ENCODE assay signal across 8 mouse cellular contexts in the genomic region with DNA sequence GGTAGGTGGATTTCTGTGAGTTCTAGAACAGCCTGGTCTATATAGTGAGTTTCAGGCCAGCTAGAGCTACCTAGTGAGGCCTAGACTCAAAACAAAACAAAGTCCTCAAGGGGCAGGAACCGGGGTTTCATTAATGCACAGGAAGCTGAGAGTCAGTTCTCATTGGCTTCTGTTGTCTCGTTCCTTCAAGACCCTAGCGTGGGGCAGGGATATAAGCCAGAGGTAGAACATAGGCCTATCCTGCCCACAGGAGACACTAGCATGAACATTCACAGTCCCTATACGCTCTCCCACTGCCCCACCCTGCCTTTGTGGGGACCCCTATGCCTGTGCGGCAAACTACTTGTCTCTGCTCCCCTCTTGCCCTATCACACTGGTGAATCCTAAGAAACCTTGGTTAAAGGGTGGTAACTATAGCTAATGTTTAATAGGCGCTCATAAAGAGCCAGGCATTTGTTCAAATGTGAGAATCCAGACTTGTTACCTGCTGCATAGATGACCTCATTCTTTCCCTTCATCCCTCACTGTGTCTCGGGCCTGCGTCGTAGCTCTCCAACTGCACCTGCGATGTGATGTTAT. TPM values are rescaled to one million over a fixed set of nuclear protein-coding genes. Genes with fewer than 3 reads are reported as not detected.
DNase-seq lines count a peak whose midpoint lies in the region; ATAC-seq and TF ChIP-seq lines count a peak whose summit lies in the region.

No protein-coding gene starts in this region.

- H3K4me1 ChIP-seq in hindbrain, postnatal 0 days (ENCODE audit: insufficient read depth, low read length), result peaks cover 56% of the 10 kb centered on the region
- H3K4me1 ChIP-seq in midbrain, embryonic 16.5 days (ENCODE audit: control insufficient read depth, insufficient read depth, low read length), result peaks cover 72% of the 10 kb centered on the region

- H3K36me3 ChIP-seq in hindbrain, postnatal 0 days (ENCODE audit: insufficient read depth, low read length), result peaks cover 19% of the 10 kb centered on the region
- H3K36me3 ChIP-seq in midbrain, embryonic 16.5 days (ENCODE audit: control insufficient read depth, insufficient read depth, low read length), result peaks cover 27% of the 10 kb centered on the region

- DNase-seq in cerebellum, postnatal 25 days, result peak; percentile 18 to 20
- DNase-seq in layer of hippocampus, adult 2 months (ENCODE audit: low spot score in 2 of 2), result no peak
- no peak for DNase-seq in layer of hippocampus, postnatal 25 days (ENCODE audit: extremely low spot score in 1 of 2, low spot score in 1 of 2)
- no peak for DNase-seq in hindbrain, postnatal 0 days (ENCODE audit: low spot score)
- DNase-seq in left cerebral cortex, postnatal 10 days (ENCODE audit: extremely low spot score in 1 of 2, low spot score in 2 of 2), result no peak
- no peak for DNase-seq in right cerebral cortex, postnatal 36 days (ENCODE audit: low spot score in 2 of 2)

- no peak for ATAC-seq in cerebellum, adult (ENCODE audit: insufficient number of reproducible peaks, low FRiP score, low TSS enrichment)
- no peak for ATAC-seq in hindbrain, postnatal 0 days
- ATAC-seq in midbrain, embryonic 16.5 days, result no peak

- H3K9me3 ChIP-seq in hindbrain, postnatal 0 days (ENCODE audit: low read length), result no peaks in the 10 kb centered on the region
- H3K9me3 ChIP-seq in midbrain, embryonic 16.5 days (replicated peaks; ENCODE audit: control insufficient read depth, low read length, poor library complexity, severe bottlenecking), result no peaks in the 10 kb centered on the region

- 0 out of 2 replicates have a peak, but pooled peaks have one; percentile 9 for TF ChIP-seq CTCF in layer of hippocampus, adult 2 months (conservative IDR thresholded peaks at IDR 0.05)
- TF ChIP-seq CTCF in hindbrain, postnatal 0 days (IDR thresholded peaks at IDR 0.05; ENCODE audit: low read depth), result no peak

- no peaks in the 10 kb centered on the region for H3K27me3 ChIP-seq in hindbrain, postnatal 0 days (ENCODE audit: insufficient read depth, low read length)
- H3K27me3 ChIP-seq in midbrain, embryonic 16.5 days (ENCODE audit: control insufficient read depth, insufficient read depth, low read depth, low read length), result no peaks in the 10 kb centered on the region

- intact Hi-C loops in left cerebral cortex, postnatal 10 days (cut with DNase I), result no loop called here

- H3K9ac ChIP-seq in hindbrain, postnatal 0 days (replicated peaks; ENCODE audit: low read length), result no peak overlapping the region; the same call in 1 of the 2 replicates
- H3K9ac ChIP-seq in midbrain, embryonic 16.5 days (ENCODE audit: low read depth, low read length), result 0 out of 2 replicates have a peak overlapping the region, but pooled peaks have one; percentile 11

- H3K27ac ChIP-seq in layer of hippocampus, adult 2 months, result peak overlapping the region; percentile 97
- H3K27ac ChIP-seq in hindbrain, postnatal 0 days, result peak overlapping the region; percentile 95; the same call in 1 of the 2 replicates
- H3K27ac ChIP-seq in midbrain, embryonic 16.5 days (ENCODE audit: low read length), result peak overlapping the region; percentile 97; the same call in 1 of the 2 replicates

- no peak overlapping the region for H3K4me2 ChIP-seq in hindbrain, postnatal 0 days (ENCODE audit: low read depth, low read length)
- H3K4me2 ChIP-seq in midbrain, embryonic 16.5 days (ENCODE audit: low read length), result no peak overlapping the region

- H3K4me3 ChIP-seq in layer of hippocampus, adult 2 months, result no peak overlapping the region
- no peak overlapping the region for H3K4me3 ChIP-seq in hindbrain, postnatal 0 days (ENCODE audit: low read length)
- H3K4me3 ChIP-seq in midbrain, embryonic 16.5 days (ENCODE audit: low read depth, low read length), result no peak overlapping the region

- 72% methylated on average over 10 of the region's 10 CpGs for WGBS in hindbrain, postnatal 0 days
- 88% methylated on average over 10 of the region's 10 CpGs for WGBS in midbrain, embryonic 16.5 days

RNA-seq across cellular contexts. Expression of a gene that starts 12.2 kb away (rescaled TPM):
- 1,000 to 10,000 TPM in 1 of 2 experiments, 100 to 1,000 TPM in 1; 996 to 1,082 TPM for total RNA-seq in layer of hippocampus, adult 2 months (2021)
- total RNA-seq in layer of hippocampus, postnatal 25 days (2021), result 1,000 to 10,000 TPM; 1,027 to 1,094 TPM
- total RNA-seq in hindbrain, postnatal 0 days (2014; rRNA removed), result 725 and 812 TPM in 2 replicates
- polyA plus RNA-seq in hindbrain, postnatal 0 days (2015; fragmentation: Nextera tagmentation; extraction: Ambion mirVana), result 160 TPM in 2 replicates
- polyA plus RNA-seq in midbrain, embryonic 16.5 days (2015; fragmentation: Nextera tagmentation; extraction: Ambion mirVana), result 139 and 149 TPM in 2 replicates
- total RNA-seq in left cerebral cortex, postnatal 10 days (2021), result 1,000 to 10,000 TPM; 1,115 to 1,123 TPM

RNA-seq across cellular contexts. Expression of a gene that starts 22.5 kb away (rescaled TPM):
- total RNA-seq in layer of hippocampus, adult 2 months (2021), result 10 to 100 TPM; 93.2 to 94.0 TPM
- total RNA-seq in layer of hippocampus, postnatal 25 days (2021), result 10 to 100 TPM; 78.1 to 92.2 TPM
- 7.5 and 8.6 TPM in 2 replicates for total RNA-seq in hindbrain, postnatal 0 days (2014; rRNA removed)
- polyA plus RNA-seq in hindbrain, postnatal 0 days (2015; fragmentation: Nextera tagmentation; extraction: Ambion mirVana), result 10.2 and 13.5 TPM in 2 replicates
- 3.5 and 5.2 TPM in 2 replicates for polyA plus RNA-seq in midbrain, embryonic 16.5 days (2015; fragmentation: Nextera tagmentation; extraction: Ambion mirVana)
- 10 to 100 TPM; 63.3 to 70.5 TPM for total RNA-seq in left cerebral cortex, postnatal 10 days (2021)

RNA-seq across cellular contexts. Expression of a gene that starts 23.4 kb away (rescaled TPM):
- 100 to 1,000 TPM; 146 to 148 TPM for total RNA-seq in layer of hippocampus, adult 2 months (2021)
- total RNA-seq in layer of hippocampus, postnatal 25 days (2021), result 100 to 1,000 TPM; 118 to 130 TPM
- 63.2 and 88.6 TPM in 2 replicates for total RNA-seq in hindbrain, postnatal 0 days (2014; rRNA removed)
- polyA plus RNA-seq in hindbrain, postnatal 0 days (2015; fragmentation: Nextera tagmentation; extraction: Ambion mirVana), result 47.1 and 48.3 TPM in 2 replicates
- polyA plus RNA-seq in midbrain, embryonic 16.5 days (2015; fragmentation: Nextera tagmentation; extraction: Ambion mirVana), result 75.1 and 77.5 TPM in 2 replicates
- 100 to 1,000 TPM in 1 of 2 experiments, 10 to 100 TPM in 1; 91.7 to 102 TPM for total RNA-seq in left cerebral cortex, postnatal 10 days (2021)

RNA-seq across cellular contexts. Expression of a gene that starts 42.7 kb away (rescaled TPM):
- 100 to 1,000 TPM; 168 to 178 TPM for total RNA-seq in layer of hippocampus, adult 2 months (2021)
- 100 to 1,000 TPM; 170 to 176 TPM for total RNA-seq in layer of hippocampus, postnatal 25 days (2021)
- 77.7 and 94.3 TPM in 2 replicates for total RNA-seq in hindbrain, postnatal 0 days (2014; rRNA removed)
- 25.0 and 25.4 TPM in 2 replicates for polyA plus RNA-seq in hindbrain, postnatal 0 days (2015; fragmentation: Nextera tagmentation; extraction: Ambion mirVana)
- 29.2 and 33.2 TPM in 2 replicates for polyA plus RNA-seq in midbrain, embryonic 16.5 days (2015; fragmentation: Nextera tagmentation; extraction: Ambion mirVana)
- 100 to 1,000 TPM; 162 to 177 TPM for total RNA-seq in left cerebral cortex, postnatal 10 days (2021)

RNA-seq across cellular contexts. Expression of a gene that starts 51.6 kb away (rescaled TPM):
- total RNA-seq in layer of hippocampus, adult 2 months (2021), result not detected
- total RNA-seq in layer of hippocampus, postnatal 25 days (2021), result not detected
- not detected in 2 replicates for total RNA-seq in hindbrain, postnatal 0 days (2014; rRNA removed)
- polyA plus RNA-seq in hindbrain, postnatal 0 days (2015; fragmentation: Nextera tagmentation; extraction: Ambion mirVana), result not detected in 2 replicates
- polyA plus RNA-seq in midbrain, embryonic 16.5 days (2015; fragmentation: Nextera tagmentation; extraction: Ambion mirVana), result not detected in 2 replicates
- total RNA-seq in left cerebral cortex, postnatal 10 days (2021), result not detected

Comparison
In these comparisons a context has a peak if more than half of its experiments do, and no peak if none do; other contexts are left out.
1. DNase-seq: peak in cerebellum, postnatal 25 days (2 of 2); none in layer of hippocampus, adult 2 months (0 of 2), layer of hippocampus, postnatal 25 days (0 of 2), hindbrain, postnatal 0 days (single experiment), left cerebral cortex, postnatal 10 days (0 of 2) and right cerebral cortex, postnatal 36 days (0 of 2).
2. Peak in every context shown above with its lines, with median percentiles within 50 percentile points of each other: H3K27ac ChIP-seq.